Mouse (Mus musculus) adrenal gland, postnatal 4 days (tissue): Measurements from ENCODE around the gene Rspry1. TPM values are rescaled to one million over a fixed set of nuclear protein-coding genes. Genes with fewer than 3 reads are reported as not detected.

ENCODE experiments used
- DNase-seq, 2 experiments: peaks; one replicate each; pipeline ENCODE4 v3.0.0; 2021 to 2022; ENCODE audit warnings: low spot score in 2 of 2, mixed read lengths in 2 of 2
- total RNA-seq, 2 experiments: library from RNA; stranded (reverse); gene quantifications; 2 replicates each; pipeline ENCODE4 v1.2.3; 2021

The Rspry1 gene
- total RNA-seq, 2 experiments from 2014 or later, result 26.2 to 26.7 TPM

DNA sequence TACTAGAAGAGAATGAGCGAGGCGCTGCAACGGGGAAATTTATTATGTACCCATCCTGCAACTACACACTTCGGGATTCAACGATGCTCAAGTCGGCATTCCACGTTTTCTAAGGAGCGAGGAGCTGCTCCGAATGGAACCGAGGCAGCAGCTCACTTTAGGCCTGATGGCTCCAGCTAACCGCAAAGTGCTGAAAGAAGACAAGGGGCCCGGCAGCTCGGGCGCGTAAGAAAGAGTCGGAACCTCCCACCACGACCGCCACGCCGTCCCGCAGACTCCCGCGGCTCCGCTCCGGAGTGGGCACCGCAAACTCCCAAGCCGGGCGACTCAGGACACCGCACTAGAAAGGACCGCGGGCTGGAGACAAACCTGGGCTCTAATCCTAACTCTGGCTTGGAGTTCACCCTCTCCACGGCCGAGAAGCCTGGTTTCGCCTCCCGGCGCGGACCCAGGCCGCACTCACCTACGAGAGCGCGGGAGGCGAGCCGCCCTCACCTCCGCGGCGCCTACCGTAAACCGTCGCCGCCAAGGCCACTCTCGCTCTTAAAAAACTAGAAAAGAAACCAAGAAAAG lies 617 bp upstream of the Rspry1 start:
- DNase-seq, result peak; percentile 7 to 12

DNA sequence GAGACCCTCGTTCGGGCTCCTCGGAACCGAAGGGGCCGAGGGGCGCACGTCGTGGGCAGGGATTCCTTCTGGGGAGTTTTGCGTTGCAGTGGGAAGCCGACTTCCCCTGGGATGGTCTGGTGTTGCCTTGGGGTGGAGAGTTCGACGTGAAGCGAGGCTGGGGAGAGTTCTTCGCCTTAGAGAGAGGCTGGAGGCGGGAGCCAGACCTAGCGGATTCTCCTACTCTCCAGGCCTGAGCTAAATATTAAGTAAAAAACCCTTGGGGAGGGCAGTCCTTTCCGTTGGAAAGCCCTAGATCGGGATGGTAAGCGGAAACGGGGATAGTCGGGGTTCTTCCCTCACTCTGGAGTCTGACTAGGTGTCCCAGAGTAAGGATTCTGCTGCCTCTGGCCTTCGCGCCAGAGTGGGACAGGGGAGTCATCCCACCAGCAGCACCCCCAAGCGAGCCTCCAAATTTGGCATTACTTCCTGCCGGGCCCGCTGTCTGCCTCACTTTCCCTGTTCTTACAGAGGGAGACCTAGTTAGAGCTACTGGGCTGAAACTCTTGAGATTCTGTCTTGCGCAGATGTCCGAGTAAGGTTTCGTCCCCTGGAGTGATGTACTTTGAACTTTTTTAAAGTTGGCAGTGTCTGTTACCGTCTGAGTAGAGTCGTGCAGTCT lies 864 bp downstream of the Rspry1 start:
- no peak for DNase-seq

DNA sequence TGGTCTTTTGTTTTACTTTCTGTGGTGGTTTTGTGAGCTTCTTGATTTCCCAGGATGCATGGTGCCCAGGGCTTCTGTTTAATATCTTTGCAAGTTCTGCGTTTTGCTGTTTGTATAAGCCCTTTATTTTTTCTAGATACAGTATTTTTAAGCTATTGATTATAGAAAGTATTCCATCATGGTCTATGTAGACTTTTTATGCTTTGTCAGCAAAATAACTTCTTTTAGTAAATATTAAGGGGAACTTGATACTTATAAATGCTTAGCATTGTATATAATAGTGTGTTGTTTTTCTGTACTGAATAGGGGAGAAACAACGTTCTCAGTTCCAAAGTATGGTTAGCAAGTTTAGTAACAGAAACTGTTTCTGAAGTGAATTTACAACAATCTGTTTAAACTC lies 2.3 kb downstream of the Rspry1 start:
- no peak for DNase-seq

DNA sequence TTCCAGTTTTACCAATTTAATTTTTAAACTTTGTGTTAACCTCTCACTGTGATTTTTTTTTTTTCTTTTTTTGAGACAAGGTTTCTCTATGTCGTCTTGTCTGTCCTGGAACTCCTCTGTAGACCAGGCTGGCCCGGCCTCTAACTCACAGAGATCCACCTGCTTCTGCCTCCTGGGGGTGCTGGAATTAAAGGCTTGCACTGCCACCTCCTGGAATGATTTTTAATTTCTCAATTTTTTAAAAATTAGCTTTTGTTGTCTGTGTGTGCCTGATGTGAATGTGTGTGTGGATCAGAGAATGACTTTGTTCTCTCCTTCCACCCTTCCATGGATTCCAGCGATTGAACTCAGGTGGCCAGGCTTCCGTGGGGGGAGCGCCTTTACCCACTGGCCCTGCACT lies 5.3 kb downstream of the Rspry1 start:
- no peak for DNase-seq

DNA sequence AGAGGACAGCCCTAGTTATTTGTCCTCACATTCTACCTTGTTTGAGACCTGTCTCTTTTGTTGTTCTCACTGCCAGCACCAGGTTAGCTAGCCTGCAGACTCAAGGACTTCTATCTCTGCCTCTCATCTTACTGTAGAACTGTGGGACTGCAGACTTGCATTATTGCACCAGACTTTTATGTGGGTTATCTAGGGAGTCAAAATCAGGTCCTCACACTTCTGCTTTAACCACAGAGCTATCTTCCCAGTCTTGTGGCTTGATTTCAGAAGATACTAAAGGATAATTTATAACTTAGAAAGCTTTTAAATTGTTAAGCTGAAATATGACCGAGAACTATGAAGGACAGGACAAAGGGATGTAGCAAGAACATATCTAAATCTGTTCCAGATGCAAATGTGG lies 23.1 kb downstream of the Rspry1 start:
- no peak for DNase-seq

DNA sequence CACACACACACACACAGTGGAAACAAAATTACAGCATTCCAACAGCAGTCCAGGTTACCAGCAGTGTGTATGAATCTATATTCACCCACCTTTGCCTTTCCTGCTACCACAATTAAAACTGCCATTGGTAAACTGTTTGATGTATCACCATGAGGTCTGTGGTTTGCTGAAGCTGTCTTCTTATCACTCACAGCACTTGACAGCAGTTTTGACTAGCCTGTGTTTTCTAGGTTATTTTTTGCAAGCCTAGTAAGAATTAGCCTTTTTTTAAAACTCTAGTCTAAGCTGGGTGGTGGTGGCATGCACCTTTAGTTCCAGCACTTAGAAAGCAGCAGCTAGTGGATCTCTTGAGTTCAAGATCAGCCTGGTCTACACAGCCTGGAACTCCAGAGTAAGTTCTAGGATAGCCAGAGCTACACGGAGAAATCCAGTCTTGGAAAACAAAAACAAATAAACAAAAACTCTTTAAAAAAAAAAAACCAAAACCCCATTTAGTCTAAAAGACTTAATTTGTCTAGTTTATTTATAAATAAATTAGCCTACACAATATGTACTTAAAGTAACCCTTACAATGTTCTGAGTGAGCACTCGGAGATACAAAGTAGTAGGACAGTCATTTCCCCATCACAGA lies 31.9 kb downstream of the Rspry1 start:
- no peak for DNase-seq

DNA sequence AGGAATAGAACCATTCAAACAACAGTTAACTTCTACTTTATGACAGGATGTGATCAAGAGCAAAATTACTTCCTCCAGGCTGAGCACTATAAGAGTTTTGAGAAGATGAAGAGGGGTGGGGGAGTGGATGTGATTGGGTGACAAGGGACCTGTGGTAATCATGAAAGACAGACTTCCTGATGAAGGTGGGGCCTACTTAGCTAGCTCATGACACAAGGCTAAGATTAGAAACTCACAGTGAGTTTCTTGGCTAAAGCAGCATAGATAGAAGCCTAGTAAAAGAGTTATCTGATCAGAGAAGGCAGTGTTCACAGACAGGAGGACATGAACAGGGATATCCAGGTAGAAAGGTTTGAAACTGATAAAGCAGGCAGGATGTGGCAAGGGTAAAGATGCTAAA lies 32.5 kb downstream of the Rspry1 start:
- DNase-seq, result no peak

DNA sequence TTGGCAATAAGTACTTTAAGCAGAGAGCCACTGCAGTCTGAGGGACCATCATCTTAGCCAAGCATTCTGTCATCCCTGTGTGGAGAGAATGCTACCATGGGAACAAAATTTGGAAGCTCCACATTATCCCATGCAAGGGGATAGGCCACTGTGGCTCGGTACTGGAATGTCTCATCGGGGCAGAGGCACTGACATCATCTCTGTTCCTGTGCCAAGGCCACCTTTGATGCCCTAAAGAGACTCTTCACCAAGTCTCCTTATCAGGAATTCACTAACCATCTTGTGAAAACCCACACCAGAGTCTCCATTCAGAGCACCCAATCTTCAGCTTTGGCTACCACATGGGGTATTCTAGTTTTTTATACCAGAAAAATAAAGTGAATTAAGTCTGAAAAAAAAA lies 39.4 kb downstream of the Rspry1 start:
- no peak for DNase-seq

DNA sequence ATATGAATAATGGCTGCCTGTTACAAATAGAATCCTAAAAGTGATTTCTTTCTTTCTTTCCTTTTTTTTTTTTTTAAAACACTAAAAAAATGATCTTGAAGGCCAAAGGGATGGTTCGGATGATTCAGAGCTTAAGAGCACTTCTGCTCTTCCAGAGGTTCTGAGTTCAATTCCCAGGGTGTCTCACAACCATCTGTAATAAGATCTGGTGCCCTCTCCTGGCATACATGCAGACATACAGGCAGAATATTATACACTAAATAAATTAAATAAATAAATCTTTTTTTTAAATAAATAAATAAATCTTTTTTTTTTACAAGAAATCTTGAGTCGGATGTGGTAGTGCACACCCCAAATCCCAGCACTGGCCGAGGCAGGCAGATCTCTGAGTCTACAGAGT lies 40.2 kb downstream of the Rspry1 start:
- DNase-seq, result no peak

DNA sequence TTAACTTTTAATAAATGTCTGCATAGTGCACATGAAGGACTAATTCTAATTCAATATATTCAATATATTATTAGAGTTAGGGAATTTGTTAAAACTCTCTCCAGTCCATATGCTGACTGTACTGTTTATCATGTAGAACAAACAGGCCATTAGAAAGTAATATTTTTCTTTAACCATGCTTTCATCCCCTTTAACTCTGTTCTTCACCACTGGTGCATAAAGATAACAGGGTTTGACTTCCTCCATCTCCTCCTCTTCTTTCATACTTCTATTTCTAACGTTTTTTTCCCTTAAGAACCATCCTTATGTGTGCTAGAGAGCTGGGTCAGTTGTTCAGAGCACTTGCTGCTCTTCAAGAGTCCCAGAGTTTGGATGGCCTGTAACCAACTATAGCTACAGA lies 43.5 kb downstream of the Rspry1 start:
- no peak for DNase-seq

DNA sequence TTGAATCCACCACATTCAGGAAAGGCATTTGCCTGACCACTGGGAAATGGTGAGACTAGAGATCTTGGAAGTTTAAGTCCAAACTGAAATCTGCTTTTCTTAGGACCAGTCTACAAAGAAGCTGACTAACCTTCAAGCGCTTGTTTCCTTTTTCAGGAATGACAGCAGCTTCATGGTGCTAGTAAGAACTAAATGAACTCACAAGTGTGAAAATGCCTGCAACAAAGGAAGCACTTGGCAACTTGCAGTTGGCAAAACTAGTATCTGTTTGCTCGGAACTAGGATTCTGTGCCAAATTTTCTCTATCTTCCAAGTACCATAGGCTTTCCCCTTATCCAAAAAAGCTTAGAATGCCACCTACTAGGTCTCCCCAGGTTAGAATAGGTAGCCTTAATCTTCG lies 44.4 kb downstream of the Rspry1 start:
- no peak for DNase-seq

DNA sequence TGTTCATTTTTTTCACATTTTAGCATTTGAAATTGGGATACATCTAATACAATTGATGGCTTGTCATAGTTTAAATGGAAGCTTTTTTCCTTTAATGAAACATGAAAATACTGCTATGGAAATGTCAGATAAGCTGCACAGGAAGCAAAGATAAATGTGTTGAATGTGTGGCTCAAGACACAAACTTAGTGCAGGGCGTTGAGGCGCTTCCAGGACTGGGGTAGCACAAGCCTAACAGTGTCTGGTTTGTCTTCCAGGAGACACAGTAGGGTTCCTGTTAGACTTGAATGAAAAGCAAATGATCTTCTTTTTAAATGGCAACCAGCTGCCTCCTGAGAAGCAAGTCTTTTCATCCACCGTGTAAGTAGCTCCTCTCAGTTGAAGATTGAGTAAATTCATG lies 47.8 kb downstream of the Rspry1 start:
- no peak for DNase-seq

DNA sequence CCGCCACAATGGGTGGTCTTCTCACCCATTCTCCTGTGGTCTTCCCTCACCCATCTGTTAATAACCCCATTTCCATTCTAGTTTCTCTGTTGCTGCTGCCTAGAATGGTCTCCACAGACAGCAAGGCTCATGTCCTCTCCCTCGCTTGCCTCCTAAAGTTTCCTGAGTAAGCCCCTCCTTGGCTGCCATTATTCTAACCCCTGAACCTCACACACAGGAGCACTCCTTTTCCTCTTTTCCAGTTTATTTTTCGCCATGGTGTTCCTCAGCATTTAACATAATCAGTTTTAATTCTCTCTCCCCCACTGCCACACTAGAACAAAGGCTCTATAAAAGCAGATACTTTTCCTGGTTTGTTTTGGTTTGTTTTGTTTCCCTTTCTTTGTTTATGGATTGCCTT lies 51.2 kb downstream of the Rspry1 start:
- no peak for DNase-seq

DNA sequence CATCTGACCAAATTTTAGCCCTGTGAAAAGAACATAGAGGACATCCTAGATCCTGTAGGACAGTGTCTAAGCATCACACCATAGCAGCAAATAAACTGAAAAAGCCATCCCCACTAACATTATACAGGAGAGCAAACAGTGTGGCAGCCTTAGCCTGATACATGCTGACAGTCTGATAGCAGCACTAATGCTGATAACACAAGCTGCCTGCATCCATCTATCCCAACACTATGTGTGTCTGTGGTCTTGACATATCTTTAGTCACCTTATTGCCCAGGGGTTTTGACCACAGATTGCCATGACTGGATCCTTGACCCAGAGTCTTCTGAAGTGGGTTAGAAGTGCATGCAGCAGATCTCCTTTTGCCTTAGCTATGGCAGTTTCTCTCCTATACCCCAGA lies 53.3 kb downstream of the Rspry1 start:
- DNase-seq, result no peak

DNA sequence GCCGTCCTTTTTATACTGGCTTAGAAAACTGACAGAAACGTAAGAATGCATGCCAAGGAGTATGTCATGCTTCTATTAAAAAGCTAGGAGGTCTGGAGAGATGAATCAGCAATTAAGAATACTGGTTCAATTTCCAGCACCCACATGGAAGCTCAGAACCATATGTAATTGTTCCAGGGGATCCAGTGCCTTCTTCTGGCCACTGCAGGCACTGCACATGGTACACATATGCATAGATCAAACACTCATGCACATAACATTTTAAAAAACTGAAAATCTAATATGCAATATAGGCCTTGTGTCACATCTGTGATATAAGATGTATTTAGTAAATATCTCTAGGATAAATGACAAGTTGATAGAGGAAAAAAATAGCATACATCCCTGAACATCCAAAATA lies 56.3 kb downstream of the Rspry1 start:
- no peak for DNase-seq

DNA sequence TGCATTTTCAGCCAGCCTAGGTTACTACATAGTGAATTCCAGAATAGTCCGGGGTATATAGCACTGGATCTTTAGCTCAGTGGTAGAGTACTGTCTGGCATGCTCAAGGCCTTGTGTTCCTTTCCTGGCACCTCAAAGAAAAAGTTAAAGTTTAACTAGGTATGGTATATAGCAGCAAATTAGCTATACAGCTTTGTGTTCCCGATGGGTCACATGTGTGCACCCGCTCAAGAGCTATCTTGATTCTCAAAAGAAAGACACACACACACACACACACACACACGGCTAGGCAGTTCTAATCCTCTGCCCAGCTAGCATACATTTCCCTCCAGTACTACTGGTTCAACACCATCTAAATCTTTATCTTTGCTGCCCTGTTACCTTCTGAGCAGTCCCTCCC lies 58.7 kb downstream of the Rspry1 start:
- DNase-seq, result no peak

DNA sequence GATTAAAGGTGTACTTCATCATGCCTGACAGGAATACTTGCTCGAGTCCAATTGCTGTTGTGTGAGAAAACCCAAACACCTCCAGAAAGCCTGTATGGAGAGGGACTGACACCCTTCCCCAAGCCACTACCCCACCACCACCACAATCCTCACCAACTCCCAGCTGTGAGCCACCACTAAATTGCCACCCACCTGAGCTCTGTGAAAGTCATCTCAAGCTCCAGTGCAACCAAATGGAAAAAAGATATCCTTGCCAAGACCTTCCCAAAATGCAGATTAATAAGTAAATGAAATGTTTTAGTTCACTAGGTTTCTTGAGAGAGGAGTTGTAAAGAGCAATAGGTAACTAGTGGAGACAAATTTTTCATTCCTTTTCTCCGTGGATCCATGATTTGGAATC lies 63.0 kb downstream of the Rspry1 start:
- no peak for DNase-seq

DNA sequence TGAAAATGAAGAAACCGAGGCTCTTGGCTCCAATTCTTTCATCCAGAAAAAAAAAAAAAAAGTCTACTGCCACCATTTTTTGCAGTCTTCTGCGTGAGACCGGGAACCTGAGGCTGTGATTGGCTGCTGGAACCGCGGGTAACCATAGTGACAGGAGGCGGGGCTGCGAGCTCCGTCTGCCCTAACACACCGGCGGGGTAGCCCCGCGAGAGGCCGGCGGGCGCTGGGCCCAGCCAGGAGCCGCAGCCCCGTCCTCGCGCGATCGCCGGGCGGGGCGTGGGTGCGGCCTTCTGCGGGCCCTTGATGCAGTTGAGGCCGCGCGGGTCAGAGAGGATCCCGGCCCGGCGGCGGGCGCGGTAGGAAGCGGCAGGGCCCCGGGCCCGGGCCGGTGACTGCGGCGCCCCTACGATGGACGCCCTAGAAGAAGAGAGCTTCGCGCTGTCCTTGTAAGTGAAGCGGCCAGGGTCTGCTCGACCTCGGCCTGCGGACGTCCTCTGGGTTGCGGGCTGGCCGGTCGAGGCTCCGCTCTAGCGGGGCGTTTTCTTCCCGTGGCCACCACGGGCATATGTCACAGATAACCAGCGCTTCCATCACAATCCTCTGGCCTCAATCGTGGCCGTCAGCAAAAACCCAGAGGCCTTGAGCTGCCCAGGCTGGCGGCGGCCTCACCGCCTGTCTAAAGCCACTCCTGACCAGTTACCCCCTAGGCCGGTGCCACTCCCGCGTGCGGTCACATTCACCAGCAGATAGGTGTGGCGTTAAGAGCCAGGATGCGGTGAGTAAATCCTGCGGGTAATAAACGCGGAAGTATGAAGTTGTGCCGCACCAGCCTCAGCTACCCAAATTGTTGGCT lies 64.9 kb downstream of the Rspry1 start, which contains the start of gene Arl2bp:
Arl2bp (plus strand) TSS at position 145 of the 853 bp plus-strand sequence.
- peak; percentile 85 to 86 for DNase-seq

DNA sequence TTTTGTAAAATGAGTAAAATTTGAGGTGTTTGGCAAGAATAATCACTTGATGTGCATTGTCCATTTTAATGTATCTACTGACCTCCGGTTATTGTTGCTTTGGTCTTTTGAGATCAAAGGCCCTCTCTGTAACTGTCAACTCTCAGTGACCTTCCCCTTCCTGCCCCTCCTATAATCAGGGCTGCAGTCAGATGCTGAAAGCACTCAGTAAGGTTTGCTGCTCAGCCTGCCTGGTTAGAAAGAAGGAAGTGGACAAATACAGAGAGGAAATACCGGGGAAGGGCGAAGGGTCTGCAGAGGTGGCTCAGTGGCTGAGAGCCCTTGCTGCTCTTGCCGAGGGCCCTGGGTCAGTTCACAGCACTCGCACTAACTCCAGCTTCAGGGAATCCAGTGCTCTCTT lies 72.6 kb downstream of the Rspry1 start:
- DNase-seq, result no peak

DNA sequence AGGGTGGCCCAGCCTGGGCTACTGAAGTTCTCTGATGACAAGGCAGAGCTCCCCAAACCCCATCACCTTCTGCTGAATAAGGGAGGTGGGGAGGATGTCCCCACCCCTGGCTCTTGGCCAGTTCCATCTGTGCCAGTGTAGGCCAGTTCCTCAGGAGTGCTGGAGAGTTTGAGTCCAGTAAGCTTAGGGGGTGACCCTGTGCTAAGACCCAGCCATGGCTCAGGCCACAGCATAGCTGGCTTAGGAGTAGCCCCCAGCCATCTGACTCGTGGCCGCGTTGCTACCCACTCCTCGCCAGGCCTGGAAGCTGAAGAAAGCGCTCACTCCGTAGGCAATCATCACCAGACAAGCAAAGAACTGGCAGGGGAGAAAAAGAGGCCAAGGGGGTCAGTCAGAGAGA lies 74.2 kb downstream of the Rspry1 start:
- no peak for DNase-seq

DNA sequence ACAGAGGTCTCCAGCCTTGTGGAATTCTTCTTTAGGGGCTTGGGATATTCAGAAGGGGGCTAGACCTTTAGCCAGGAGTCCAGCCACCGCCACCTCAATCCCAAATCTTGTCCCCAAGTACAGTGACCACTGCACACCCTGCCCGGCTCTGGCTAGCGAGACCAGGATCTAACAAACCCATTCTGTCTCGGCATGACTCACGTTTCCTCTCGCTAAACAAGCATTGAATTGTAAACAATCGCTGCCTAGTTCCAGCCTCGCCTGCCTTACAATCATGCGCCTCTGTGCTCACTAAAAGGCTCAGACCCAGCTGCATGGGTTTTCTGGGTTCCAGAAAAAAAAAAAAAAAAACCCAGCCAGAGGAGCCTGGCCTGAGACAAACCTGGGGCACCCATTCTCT lies 76.8 kb downstream of the Rspry1 start:
- no peak for DNase-seq

DNA sequence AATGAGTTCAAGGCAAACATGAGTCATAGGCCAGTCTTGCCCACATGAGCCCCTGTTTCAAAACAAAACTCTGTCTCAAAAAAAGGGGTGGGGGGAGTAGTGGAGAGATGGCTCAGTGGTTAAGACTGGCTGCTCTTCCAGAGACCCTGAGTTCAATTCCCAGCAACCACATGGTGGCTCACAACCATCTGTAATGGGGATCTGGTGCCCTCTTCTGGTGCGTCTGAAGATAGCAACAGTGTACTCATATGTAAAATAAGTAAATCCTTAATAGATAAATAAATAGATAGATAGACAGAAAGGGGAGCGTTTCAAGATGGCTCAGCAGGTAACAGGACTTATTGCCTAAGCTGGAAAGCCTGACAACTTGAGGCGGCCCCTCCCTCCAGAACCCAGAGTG lies 78.7 kb downstream of the Rspry1 start:
- no peak for DNase-seq
